Mouse (Mus musculus) intestine, embryonic 14.5 days (tissue): Measurements from ENCODE around the gene Spag9. TPM values are rescaled to one million over a fixed set of nuclear protein-coding genes. Genes with fewer than 3 reads are reported as not detected.
A peak's percentile ranks its signal among the peaks of the same experiment; 100 is the strongest.
"Not testable (repeated sequence)": the region's sequence is repeated elsewhere in the genome, so short reads cannot be mapped to it uniquely, and the experiment has no call there.

Experiments used
- ATAC-seq: fragments of 200-750 bp; cut with Nextera tagmentation; replicated peaks from 2 replicates; pipeline ENCODE4 v1.8.0; 2017; ENCODE audit warnings: low read depth, moderate number of reproducible peaks, moderate TSS enrichment, moderate library complexity; ENCODE audit not compliant: low FRiP score, low TSS enrichment
- DNase-seq: peaks from one replicate; pipeline ENCODE4 v3.0.0-alpha.2; 2018; ENCODE audit warnings: low spot score
- H3K27ac ChIP-seq: fragments of 300-500 bp; sonication (generic); 2 replicates; pipeline ENCODE4 v1.5.1; 2014; ENCODE audit warnings: low read depth, mild to moderate bottlenecking, control low read depth
- H3K27me3 ChIP-seq: fragments of 300-500 bp; sonication (generic); replicated peaks from 2 replicates; pipeline ENCODE4 v1.6.1; 2014; ENCODE audit warnings: low read length, control low read depth; ENCODE audit not compliant: control insufficient read depth, insufficient read depth
- H3K36me3 ChIP-seq: fragments of 300-500 bp; sonication (generic); 2 replicates; pipeline ENCODE4 v1.6.1; 2014; ENCODE audit warnings: low read length, control low read depth; ENCODE audit not compliant: control insufficient read depth, insufficient read depth
- H3K4me1 ChIP-seq: fragments of 300-500 bp; sonication (generic); replicated peaks from 2 replicates; pipeline ENCODE4 v1.6.1; 2014; ENCODE audit warnings: low read length, control low read depth, mixed read lengths; ENCODE audit not compliant: control insufficient read depth, insufficient read depth
- H3K4me2 ChIP-seq: fragments of 300-500 bp; sonication (generic); 2 replicates; pipeline ENCODE4 v1.6.1; 2014; ENCODE audit warnings: low read length
- H3K4me3 ChIP-seq: fragments of 300-500 bp; sonication (generic); 2 replicates; pipeline ENCODE4 v1.5.1; 2014; ENCODE audit warnings: low read depth, low read length, control low read depth, mixed read lengths
- H3K9ac ChIP-seq: fragments of 300-500 bp; sonication (generic); 2 replicates; pipeline ENCODE4 v1.6.1; 2014; ENCODE audit warnings: mild to moderate bottlenecking, low read length
- H3K9me3 ChIP-seq: fragments of 300-500 bp; sonication (generic); 2 replicates; pipeline ENCODE4 v1.6.1; 2016; ENCODE audit warnings: low read length, control low read depth; ENCODE audit not compliant: control insufficient read depth
- WGBS: fragments of 180-500 bp; shearing (Covaris S2); extraction: QIAGEN DNeasy Blood & Tissue Kit; methylation state at CpG from one replicate; pipeline ENCODE4 v1.1.7; 2014; 5-methylcytosine and 5-hydroxymethylcytosine counted together
- polyA plus RNA-seq: library from polyadenylated mRNA; unstranded; fragments of >200 nt; fragmentation: Nextera tagmentation; extraction: Ambion mirVana; gene quantifications from 2 replicates; pipeline ENCODE4 v1.2.1, GENCODE M21; 2014

Spag9 gene
- polyA plus RNA-seq, 1 experiment from 2014 or later, result 50.9 TPM

DNA sequence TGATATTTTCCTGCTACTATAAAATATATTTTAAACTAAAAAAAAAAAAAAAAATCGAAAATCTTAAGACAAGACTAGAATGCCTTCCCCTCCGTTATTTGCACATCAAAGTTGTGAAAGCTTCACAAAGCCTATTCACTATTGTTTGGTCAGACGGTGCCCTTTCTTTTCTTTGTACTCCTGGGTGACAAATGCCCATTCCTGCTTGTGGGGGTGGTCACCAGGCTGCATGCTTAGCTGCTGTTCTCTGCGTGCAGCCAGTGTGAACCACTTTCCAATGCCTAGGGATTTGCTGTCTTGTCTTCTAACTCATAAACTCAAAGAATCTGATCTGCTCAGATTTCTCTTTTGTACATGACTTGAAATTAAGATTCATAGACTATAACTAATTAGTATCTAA is 49.1 kb downstream of the Spag9 start:
- no peak overlapping the region for H3K27ac ChIP-seq
- H3K4me2 ChIP-seq, result peak overlapping the region; percentile 76
- H3K27me3 ChIP-seq, result no peaks in the 10 kb centered on the region
- H3K4me1 ChIP-seq, result no peaks in the 10 kb centered on the region
- no peak overlapping the region for H3K9ac ChIP-seq
- H3K36me3 ChIP-seq, result peaks cover 16% of the 10 kb centered on the region
- H3K9me3 ChIP-seq, result no peaks in the 10 kb centered on the region
- peak overlapping the region; percentile 49 for H3K4me3 ChIP-seq
- WGBS, result 28% methylated on average over 4 of the region's 4 CpGs
- no peak for ATAC-seq
- DNase-seq, result no peak

DNA sequence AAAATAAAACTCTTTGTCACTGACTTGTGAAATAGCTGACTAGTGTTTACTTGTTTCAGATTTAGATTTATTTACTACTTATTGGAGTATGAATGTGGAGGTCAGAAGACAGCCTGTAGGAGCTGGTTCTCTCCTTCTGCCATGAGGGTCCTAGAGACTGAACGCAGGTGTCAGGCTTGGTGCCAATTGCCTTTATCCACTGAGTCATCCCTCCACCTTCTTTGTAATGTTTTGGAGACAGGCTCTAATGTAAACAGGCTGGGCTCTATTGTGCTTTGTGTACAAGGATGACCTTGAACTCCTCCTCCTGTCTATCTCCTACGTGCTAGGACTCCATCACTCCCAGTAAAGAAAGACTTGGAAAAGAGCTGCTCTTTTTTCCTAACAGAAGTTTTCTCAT is 51.4 kb downstream of the Spag9 start:
- Histone ChIP-seq H3K4me2 (no peak overlapping the region), H3K9ac (no peak overlapping the region), H3K27ac (no peak overlapping the region), H3K4me1 (no peaks in the 10 kb centered on the region), H3K27me3 (no peaks in the 10 kb centered on the region), H3K4me3 (no peak overlapping the region), H3K9me3 (no peaks in the 10 kb centered on the region), H3K36me3 (peaks cover 31% of the 10 kb centered on the region)
- ATAC-seq (no peak), DNase-seq (no peak)
- 74% methylated on average over 2 of the region's 2 CpGs for WGBS

DNA sequence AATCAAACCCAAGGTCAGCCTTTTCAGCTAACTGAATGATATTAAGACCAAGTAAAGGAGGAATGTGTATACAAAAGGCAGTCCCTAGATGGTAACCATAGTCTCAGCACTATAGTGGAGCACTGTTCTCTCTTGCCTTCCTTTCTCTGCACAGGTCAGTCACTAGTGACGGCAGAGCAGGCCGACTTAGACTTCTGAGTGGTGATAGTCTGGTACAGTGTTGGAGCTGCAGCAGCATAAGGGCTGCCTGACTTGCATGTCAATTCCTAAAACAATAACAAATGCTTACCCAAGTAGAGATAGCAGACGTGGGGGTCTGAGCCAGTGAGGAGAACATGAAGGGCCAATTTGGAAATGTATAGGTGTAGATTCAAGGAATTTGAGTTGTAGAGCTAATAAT is 58.3 kb downstream of the Spag9 start:
- H3K27ac ChIP-seq, result no peak overlapping the region
- WGBS, result 74% methylated on average over 3 of the region's 3 CpGs
- H3K4me2 ChIP-seq, result no peak overlapping the region
- no peak overlapping the region for H3K9ac ChIP-seq
- ATAC-seq (no peak), DNase-seq (no peak)
- H3K4me1 ChIP-seq, result no peaks in the 10 kb centered on the region
- H3K4me3 ChIP-seq, result no peak overlapping the region
- no peaks in the 10 kb centered on the region for H3K9me3 ChIP-seq
- H3K36me3 ChIP-seq, result peaks cover 20% of the 10 kb centered on the region
- H3K27me3 ChIP-seq, result no peaks in the 10 kb centered on the region

DNA sequence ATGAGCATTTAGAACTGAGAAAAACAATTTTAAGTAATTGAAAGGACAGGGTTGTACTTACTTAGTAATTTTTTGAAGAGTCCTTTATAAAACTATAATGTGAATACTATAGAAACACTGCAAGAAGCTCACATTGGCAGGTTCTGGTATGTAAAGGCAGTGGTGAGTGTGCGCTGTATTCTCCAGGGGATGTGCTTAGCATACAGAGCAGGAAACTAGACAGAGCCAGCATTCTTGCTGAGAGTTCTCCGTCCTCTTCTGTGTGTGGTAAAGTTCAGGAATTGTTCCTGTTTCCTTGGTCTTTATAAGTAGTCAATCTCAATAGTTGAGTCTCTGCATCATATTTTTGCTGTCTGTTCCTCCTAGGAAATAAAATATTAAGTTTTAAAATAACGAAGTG is 59.0 kb downstream of the Spag9 start:
- DNase-seq (no peak), ATAC-seq (no peak)
- no peak overlapping the region for H3K9ac ChIP-seq
- H3K9me3 ChIP-seq, result no peaks in the 10 kb centered on the region
- no peak overlapping the region for H3K27ac ChIP-seq
- 87% methylated on average over 3 of the region's 3 CpGs for WGBS
- H3K27me3 ChIP-seq, result no peaks in the 10 kb centered on the region
- no peaks in the 10 kb centered on the region for H3K4me1 ChIP-seq
- H3K36me3 ChIP-seq, result peaks cover 19% of the 10 kb centered on the region
- no peak overlapping the region for H3K4me2 ChIP-seq
- no peak overlapping the region for H3K4me3 ChIP-seq

DNA sequence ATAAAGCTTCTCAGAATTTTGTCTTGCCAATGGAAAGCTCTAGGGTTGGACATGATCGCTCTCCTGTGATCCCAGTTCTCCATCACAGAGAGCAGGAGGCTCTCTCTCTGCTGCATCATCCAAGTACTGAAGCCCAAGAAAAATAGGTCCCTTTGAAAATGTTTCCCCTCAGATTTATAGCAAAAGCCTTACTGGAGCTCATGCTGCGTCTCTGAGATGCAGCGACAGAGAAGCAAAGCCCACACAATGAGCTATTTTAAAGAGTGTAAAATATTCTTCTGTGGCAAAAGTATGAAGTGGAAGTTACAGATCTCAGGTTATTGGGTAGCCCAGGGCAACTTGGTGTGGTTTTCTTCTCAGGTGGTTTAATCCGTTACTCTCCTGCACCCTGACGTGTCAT is 68.0 kb downstream of the Spag9 start:
- Histone ChIP-seq H3K4me1 (no peaks in the 10 kb centered on the region), H3K27me3 (no peaks in the 10 kb centered on the region), H3K4me3 (no peak overlapping the region), H3K36me3 (peaks cover 39% of the 10 kb centered on the region), H3K27ac (no peak overlapping the region), H3K4me2 (no peak overlapping the region), H3K9ac (no peak overlapping the region), H3K9me3 (no peaks in the 10 kb centered on the region)
- no peak for DNase-seq
- WGBS, result 92% methylated on average over 5 of the region's 5 CpGs
- ATAC-seq, result no peak

DNA sequence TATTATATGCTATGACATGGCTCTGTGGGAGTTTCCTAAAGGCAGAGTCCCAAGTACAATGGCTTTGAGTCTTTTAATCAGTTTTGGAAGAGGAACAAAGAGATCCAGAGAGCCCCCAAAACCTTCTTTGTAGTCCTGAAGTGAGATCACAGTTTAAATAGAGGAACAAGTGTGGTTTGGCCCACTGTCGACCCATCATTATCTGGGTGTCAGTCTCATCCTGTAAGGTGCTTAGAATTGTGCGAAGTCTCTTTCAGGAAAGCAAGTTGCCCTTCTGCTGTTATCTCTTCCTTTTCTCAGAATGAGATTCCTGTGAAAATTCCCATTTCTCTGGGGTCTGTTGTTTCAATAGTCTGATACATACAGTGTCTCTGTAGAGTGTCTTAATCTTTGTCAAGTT is 74.6 kb downstream of the Spag9 start:
- ATAC-seq (no peak), DNase-seq (no peak)
- no peaks in the 10 kb centered on the region for H3K27me3 ChIP-seq
- H3K27ac ChIP-seq, result no peak overlapping the region
- H3K4me1 ChIP-seq, result no peaks in the 10 kb centered on the region
- no peak overlapping the region for H3K4me3 ChIP-seq
- peaks cover 54% of the 10 kb centered on the region for H3K36me3 ChIP-seq
- H3K9me3 ChIP-seq, result no peaks in the 10 kb centered on the region
- H3K4me2 ChIP-seq, result no peak overlapping the region
- no peak overlapping the region for H3K9ac ChIP-seq
- 84% methylated on average over 2 of the region's 2 CpGs for WGBS

DNA sequence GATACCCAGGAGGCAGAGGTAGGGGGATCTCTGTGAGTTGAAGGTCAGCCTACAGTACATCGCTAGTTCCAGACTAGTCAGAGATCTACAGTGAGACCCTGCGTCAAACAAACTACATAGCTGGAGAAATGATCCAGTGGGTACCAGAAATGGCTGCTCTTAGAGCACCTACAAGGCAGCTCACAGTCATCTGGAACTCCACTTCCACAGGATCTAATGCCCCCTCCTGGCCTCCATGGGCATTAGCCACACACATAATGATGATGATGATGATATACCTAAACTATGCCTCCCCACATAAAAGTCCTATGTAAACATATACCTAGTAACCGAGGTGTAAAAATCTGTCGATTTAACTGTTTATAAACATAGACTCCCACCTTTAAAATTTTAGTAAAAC is 77.4 kb downstream of the Spag9 start:
- H3K9ac ChIP-seq, result no peak overlapping the region
- no peak for DNase-seq
- H3K27ac ChIP-seq, result no peak overlapping the region
- H3K27me3 ChIP-seq, result no peaks in the 10 kb centered on the region
- 79% methylated on average over 4 of the region's 4 CpGs for WGBS
- no peak overlapping the region for H3K4me3 ChIP-seq
- H3K36me3 ChIP-seq, result peaks cover 48% of the 10 kb centered on the region
- no peak for ATAC-seq
- no peaks in the 10 kb centered on the region for H3K9me3 ChIP-seq
- no peaks in the 10 kb centered on the region for H3K4me1 ChIP-seq
- no peak overlapping the region for H3K4me2 ChIP-seq

DNA sequence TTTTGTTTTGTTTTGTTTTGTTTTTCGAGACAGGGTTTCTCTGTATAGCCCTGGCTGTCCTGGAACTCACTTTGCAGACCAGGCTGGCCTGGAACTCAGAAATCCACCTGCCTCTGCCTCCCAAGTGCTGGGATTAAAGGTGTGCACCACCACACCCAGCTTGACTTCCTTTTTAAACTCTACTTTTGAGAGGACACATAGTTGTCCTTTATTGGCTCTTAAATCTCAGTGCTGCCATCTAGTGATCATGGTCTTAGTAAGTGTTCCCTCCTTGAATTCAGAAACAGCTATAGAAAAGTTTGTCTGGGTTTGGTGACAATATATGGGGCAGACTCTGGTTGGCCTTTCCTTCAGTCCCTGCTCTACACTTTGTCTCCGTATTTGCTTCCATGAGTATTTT is 91.1 kb downstream of the Spag9 start:
- peaks cover 72% of the 10 kb centered on the region for H3K36me3 ChIP-seq
- H3K4me1 ChIP-seq, H3K4me3 ChIP-seq, H3K4me2 ChIP-seq, H3K27me3 ChIP-seq, H3K9me3 ChIP-seq, H3K27ac ChIP-seq, H3K9ac ChIP-seq, ATAC-seq, DNase-seq: not testable (repeated sequence)
- WGBS, result 79% methylated on average over 2 of the region's 2 CpGs

DNA sequence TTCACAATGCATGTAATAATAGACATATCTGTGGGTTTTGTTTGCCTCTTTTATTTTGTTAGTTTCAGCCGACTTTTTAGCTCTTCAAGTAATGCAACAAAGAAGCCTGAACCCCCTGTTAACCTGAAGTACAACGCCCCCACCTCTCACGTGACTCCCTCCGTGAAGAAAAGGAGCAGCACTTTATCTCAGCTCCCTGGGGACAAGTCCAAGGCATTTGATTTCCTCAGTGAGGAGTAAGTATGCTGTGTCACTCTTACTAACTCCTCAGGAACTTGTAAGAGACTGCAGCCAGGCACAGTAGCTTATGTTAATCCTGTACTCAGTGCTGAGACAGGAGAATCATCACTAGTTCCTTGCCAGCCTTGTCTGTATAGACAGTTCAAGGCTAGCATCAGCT is 94.6 kb downstream of the Spag9 start:
- H3K27me3 ChIP-seq, result no peaks in the 10 kb centered on the region
- H3K9ac ChIP-seq, result no peak overlapping the region
- H3K27ac ChIP-seq, result no peak overlapping the region
- no peak overlapping the region for H3K4me3 ChIP-seq
- H3K36me3 ChIP-seq, result peaks cover 68% of the 10 kb centered on the region
- DNase-seq, result no peak
- 85% methylated on average over 4 of the region's 4 CpGs for WGBS
- no peak overlapping the region for H3K4me2 ChIP-seq
- no peak for ATAC-seq
- no peaks in the 10 kb centered on the region for H3K9me3 ChIP-seq
- no peaks in the 10 kb centered on the region for H3K4me1 ChIP-seq
